Mouse (Mus musculus) brain, embryonic 14.5 days (tissue): ENCODE results near the gene 4930426L09Rik.

ENCODE experiments used
- CTCF ChIP-seq: fragments of 200-500 bp; IDR thresholded peaks from 2 replicates; pipeline ENCODE4 v1.5.1; 2012; ENCODE audit warnings: inconsistent platforms, mild to moderate bottlenecking, moderate library complexity, borderline replicate concordance; ENCODE audit not compliant: insufficient read depth, insufficient read length; ENCODE audit errors: extremely low read depth
- POLR2A ChIP-seq: fragments of 200-500 bp; IDR thresholded peaks from 2 replicates; pipeline ENCODE4 v1.6.1; 2012; ENCODE audit warnings: mild to moderate bottlenecking, inconsistent platforms, borderline replicate concordance; ENCODE audit not compliant: poor library complexity, insufficient read depth, insufficient read length, severe bottlenecking; ENCODE audit errors: extremely low read depth

GRCm38 (mm10) chr2:19016348-19016747, 18.2 kb downstream of the 4930426L09Rik start:
- TF ChIP-seq CTCF (no peak), POLR2A (no peak)
